Mouse (Mus musculus) spleen, adult 2 months (tissue): ENCODE data around the gene Tmem259.

Source experiments
- CTCF ChIP-seq: fragments of 200-500 bp; IDR thresholded peaks from 2 replicates; pipeline ENCODE4 v1.5.1; 2011; ENCODE audit warnings: mild to moderate bottlenecking, inconsistent platforms; ENCODE audit not compliant: insufficient read depth, insufficient read length, insufficient replicate concordance; ENCODE audit errors: extremely low read depth
- POLR2A ChIP-seq: fragments of 200-500 bp; IDR thresholded peaks from 2 replicates; pipeline ENCODE4 v1.6.1; 2011; ENCODE audit warnings: low read depth, low read length, inconsistent platforms

- no peak for TF ChIP-seq CTCF
- TF ChIP-seq POLR2A: no peak
Observed at GRCm38 (mm10) chr10:79928907-79929701, 55.0 kb downstream of the Tmem259 start.
